Mouse (Mus musculus) intestine, embryonic 14.5 days (tissue): ENCODE results near the gene Mast3. TPM values are rescaled to one million over a fixed set of nuclear protein-coding genes. Genes with fewer than 3 reads are reported as not detected.
"Not testable (repeated sequence)": the region's sequence is repeated elsewhere in the genome, so short reads cannot be mapped to it uniquely, and the experiment has no call there.

Experiments
- ATAC-seq: fragments of 200-750 bp; cut with Nextera tagmentation; replicated peaks from 2 replicates; pipeline ENCODE4 v1.8.0; 2017; ENCODE audit warnings: low read depth, moderate number of reproducible peaks, moderate TSS enrichment, moderate library complexity; ENCODE audit not compliant: low FRiP score, low TSS enrichment
- DNase-seq: peaks from one replicate; pipeline ENCODE4 v3.0.0-alpha.2; 2018; ENCODE audit warnings: low spot score
- H3K27ac ChIP-seq: fragments of 300-500 bp; sonication (generic); 2 replicates; pipeline ENCODE4 v1.5.1; 2014; ENCODE audit warnings: low read depth, mild to moderate bottlenecking, control low read depth
- H3K27me3 ChIP-seq: fragments of 300-500 bp; sonication (generic); replicated peaks from 2 replicates; pipeline ENCODE4 v1.6.1; 2014; ENCODE audit warnings: low read length, control low read depth; ENCODE audit not compliant: control insufficient read depth, insufficient read depth
- H3K36me3 ChIP-seq: fragments of 300-500 bp; sonication (generic); 2 replicates; pipeline ENCODE4 v1.6.1; 2014; ENCODE audit warnings: low read length, control low read depth; ENCODE audit not compliant: control insufficient read depth, insufficient read depth
- H3K4me1 ChIP-seq: fragments of 300-500 bp; sonication (generic); replicated peaks from 2 replicates; pipeline ENCODE4 v1.6.1; 2014; ENCODE audit warnings: low read length, control low read depth, mixed read lengths; ENCODE audit not compliant: control insufficient read depth, insufficient read depth
- H3K4me2 ChIP-seq: fragments of 300-500 bp; sonication (generic); 2 replicates; pipeline ENCODE4 v1.6.1; 2014; ENCODE audit warnings: low read length
- H3K4me3 ChIP-seq: fragments of 300-500 bp; sonication (generic); 2 replicates; pipeline ENCODE4 v1.5.1; 2014; ENCODE audit warnings: low read depth, low read length, control low read depth, mixed read lengths
- H3K9ac ChIP-seq: fragments of 300-500 bp; sonication (generic); 2 replicates; pipeline ENCODE4 v1.6.1; 2014; ENCODE audit warnings: mild to moderate bottlenecking, low read length
- H3K9me3 ChIP-seq: fragments of 300-500 bp; sonication (generic); 2 replicates; pipeline ENCODE4 v1.6.1; 2016; ENCODE audit warnings: low read length, control low read depth; ENCODE audit not compliant: control insufficient read depth
- WGBS: fragments of 180-500 bp; shearing (Covaris S2); extraction: QIAGEN DNeasy Blood & Tissue Kit; methylation state at CpG from one replicate; pipeline ENCODE4 v1.1.7; 2014; 5-methylcytosine and 5-hydroxymethylcytosine counted together
- polyA plus RNA-seq: library from polyadenylated mRNA; unstranded; fragments of >200 nt; fragmentation: Nextera tagmentation; extraction: Ambion mirVana; gene quantifications from 2 replicates; pipeline ENCODE4 v1.2.1, GENCODE M21; 2014

Mast3 gene
- polyA plus RNA-seq, 1 experiment from 2014 or later = 16.7 TPM

DNA sequence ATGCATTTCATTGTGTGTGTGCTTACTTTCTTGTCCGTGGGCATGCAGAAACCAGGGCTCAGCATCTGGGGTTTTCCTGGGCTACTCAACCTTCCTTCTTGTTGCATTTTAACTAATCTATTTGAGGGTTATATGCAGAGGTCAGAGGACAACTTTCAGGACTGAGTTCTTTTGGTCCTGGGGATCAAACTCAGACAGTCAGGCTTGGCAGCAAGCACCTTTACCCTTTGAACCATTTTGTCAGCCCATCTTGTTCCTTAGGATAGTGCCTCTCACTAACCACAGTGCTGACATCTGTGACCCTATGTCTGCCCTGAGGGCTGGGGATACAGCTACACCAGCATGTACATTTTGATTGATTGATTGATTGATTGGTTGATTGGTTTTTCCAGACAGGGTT lies 22.9 kb upstream of the Mast3 start:
- no peak overlapping the region for H3K4me3 ChIP-seq
- no peaks in the 10 kb centered on the region for H3K36me3 ChIP-seq
- no peak overlapping the region for H3K9ac ChIP-seq
- ATAC-seq (no peak), DNase-seq (no peak)
- WGBS = 78% methylated on average over 1 of the region's 1 CpGs
- H3K4me1 ChIP-seq = no peaks in the 10 kb centered on the region
- no peak overlapping the region for H3K4me2 ChIP-seq
- no peaks in the 10 kb centered on the region for H3K27me3 ChIP-seq
- H3K27ac ChIP-seq = no peak overlapping the region
- no peaks in the 10 kb centered on the region for H3K9me3 ChIP-seq

DNA sequence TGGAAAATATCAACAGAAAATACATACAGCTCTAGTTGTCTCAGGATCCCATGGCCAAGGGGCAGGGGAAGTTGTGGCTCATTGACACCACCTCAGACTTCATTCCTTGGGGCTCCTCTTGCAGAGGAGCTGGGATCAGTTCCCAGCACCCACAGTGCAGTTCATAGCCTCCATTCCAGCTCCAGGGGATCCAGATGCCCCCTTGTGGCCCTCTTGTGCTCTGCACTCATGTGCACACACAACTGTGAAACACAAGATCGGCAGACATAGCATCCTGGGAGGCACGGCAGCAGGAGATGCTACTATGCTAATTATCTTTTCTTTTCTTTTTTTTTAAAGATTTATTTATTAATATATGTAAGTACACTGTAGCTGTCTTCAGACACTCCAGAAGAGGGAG lies 22.2 kb upstream of the Mast3 start:
- no peak for DNase-seq
- no peak overlapping the region for H3K4me3 ChIP-seq
- H3K27ac ChIP-seq = no peak overlapping the region
- H3K27me3 ChIP-seq = no peaks in the 10 kb centered on the region
- no peak for ATAC-seq
- 94% methylated on average over 2 of the region's 2 CpGs for WGBS
- H3K9me3 ChIP-seq = no peaks in the 10 kb centered on the region
- no peaks in the 10 kb centered on the region for H3K36me3 ChIP-seq
- H3K9ac ChIP-seq = no peak overlapping the region
- no peak overlapping the region for H3K4me2 ChIP-seq
- H3K4me1 ChIP-seq = no peaks in the 10 kb centered on the region

DNA sequence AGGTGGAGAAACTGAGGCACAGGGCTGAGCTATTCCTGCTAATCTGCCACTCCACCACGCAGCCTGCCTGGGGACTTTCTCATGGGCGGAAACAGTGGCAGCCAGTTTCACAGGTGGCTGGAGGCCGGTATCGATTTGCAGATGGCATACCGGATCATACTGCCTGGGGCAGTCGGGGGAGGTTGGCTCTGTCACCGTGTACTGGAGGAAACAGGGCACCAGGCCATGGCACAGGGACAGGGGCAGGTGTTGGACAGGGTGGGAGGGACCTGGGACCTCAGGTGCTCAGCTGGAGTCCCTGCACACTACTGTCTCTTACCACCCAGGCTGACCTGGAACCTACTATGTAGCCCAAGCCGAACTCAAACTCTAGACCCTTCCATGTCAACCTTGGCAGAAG lies 21.0 kb upstream of the Mast3 start:
- H3K4me3 ChIP-seq = no peak overlapping the region
- no peaks in the 10 kb centered on the region for H3K9me3 ChIP-seq
- ATAC-seq (no peak), DNase-seq (no peak)
- H3K9ac ChIP-seq = no peak overlapping the region
- no peak overlapping the region for H3K27ac ChIP-seq
- no peaks in the 10 kb centered on the region for H3K36me3 ChIP-seq
- 0 out of 2 replicates have a peak, but pooled peaks cover 2% of the 10 kb centered on the region for H3K27me3 ChIP-seq
- H3K4me1 ChIP-seq = no peaks in the 10 kb centered on the region
- H3K4me2 ChIP-seq = no peak overlapping the region
- 85% methylated on average over 8 of the region's 8 CpGs for WGBS

DNA sequence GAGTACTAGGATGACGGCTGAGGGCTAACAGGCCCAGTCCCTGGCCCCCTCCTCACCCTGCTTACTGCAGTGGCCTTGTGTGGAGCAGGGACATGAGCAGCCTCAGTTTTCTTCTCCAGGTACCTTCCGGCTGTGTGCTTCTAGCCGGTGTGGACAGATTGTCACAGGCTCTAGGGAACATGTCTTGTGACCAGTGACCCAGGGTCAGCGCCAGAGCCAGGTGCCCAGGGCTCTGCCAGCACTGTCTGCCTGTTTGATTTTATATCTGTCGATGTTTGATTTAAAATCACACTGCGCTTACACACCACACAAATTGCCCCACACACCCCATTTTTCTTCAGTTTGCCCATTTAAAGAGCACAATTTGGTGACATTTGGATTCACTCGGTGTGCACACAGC lies 18.9 kb upstream of the Mast3 start:
- ATAC-seq = no peak
- 82% methylated on average over 7 of the region's 7 CpGs for WGBS
- no peak overlapping the region for H3K27ac ChIP-seq

DNA sequence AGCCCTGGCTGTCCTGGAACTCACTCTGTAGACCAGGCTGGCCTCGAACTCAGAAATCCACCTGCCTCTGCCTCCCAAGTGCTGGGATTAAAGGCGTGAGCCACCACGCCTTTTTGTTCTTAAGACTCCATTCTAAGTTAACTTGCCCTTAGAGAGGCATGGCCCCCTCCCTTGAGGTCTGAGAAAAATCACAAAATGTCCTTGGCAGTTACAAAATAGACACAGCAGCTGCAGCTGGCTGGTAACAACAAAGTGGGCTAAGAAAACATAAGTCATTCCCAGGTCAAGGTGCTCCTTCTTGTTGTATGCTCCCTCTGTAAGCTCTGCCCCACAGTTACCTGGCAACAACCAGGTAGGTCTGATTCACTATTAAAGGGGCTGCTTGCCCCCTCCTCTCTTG lies 17.7 kb upstream of the Mast3 start:
- H3K4me2 ChIP-seq, H3K27ac ChIP-seq, H3K4me1 ChIP-seq, DNase-seq, H3K4me3 ChIP-seq, H3K27me3 ChIP-seq, H3K36me3 ChIP-seq, H3K9me3 ChIP-seq, H3K9ac ChIP-seq, ATAC-seq: not testable (repeated sequence)
- WGBS = 86% methylated on average over 3 of the region's 3 CpGs

More for the DNA sequence above, 18.9 kb upstream of the Mast3 start:
- Histone ChIP-seq H3K4me1 (0 out of 2 replicates have a peak, but pooled peaks cover 4% of the 10 kb centered on the region), H3K9me3 (no peaks in the 10 kb centered on the region), H3K36me3 (no peaks in the 10 kb centered on the region), H3K27me3 (0 out of 2 replicates have a peak, but pooled peaks cover 6% of the 10 kb centered on the region), H3K4me3 (no peak overlapping the region), H3K4me2 (no peak overlapping the region), H3K9ac (no peak overlapping the region)
- no peak for DNase-seq

DNA sequence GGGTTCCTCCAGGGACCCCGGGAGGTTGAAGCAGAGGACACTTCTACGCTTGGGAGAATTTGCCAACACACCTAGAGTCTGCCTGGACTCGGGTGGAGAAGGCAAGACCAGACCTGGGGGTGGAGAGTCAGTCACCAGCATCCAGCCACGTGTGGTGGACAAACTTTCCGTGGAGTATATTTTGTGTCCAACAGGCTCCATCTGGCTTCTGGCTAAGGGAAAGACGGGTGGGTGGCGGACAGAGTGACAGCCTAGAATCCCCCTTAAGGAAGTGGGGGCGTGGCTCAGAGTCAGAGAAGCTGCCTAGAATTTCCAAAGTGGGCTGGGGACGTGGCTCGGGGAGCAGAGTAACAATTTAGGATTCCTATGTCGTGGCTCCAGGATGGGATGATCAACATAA lies 17.1 kb upstream of the Mast3 start:
- Histone ChIP-seq H3K4me1 (0 out of 2 replicates have a peak, but pooled peaks cover 4% of the 10 kb centered on the region), H3K9ac (no peak overlapping the region), H3K4me2 (no peak overlapping the region), H3K27me3 (peaks cover 13% of the 10 kb centered on the region; the same call in 1 of the 2 replicates), H3K9me3 (no peaks in the 10 kb centered on the region), H3K4me3 (no peak overlapping the region), H3K36me3 (no peaks in the 10 kb centered on the region), H3K27ac (no peak overlapping the region)
- ATAC-seq (0 out of 2 replicates have a peak, but pooled peaks have one; percentile 19), DNase-seq (no peak)
- 46% methylated on average over 11 of the region's 11 CpGs for WGBS

DNA sequence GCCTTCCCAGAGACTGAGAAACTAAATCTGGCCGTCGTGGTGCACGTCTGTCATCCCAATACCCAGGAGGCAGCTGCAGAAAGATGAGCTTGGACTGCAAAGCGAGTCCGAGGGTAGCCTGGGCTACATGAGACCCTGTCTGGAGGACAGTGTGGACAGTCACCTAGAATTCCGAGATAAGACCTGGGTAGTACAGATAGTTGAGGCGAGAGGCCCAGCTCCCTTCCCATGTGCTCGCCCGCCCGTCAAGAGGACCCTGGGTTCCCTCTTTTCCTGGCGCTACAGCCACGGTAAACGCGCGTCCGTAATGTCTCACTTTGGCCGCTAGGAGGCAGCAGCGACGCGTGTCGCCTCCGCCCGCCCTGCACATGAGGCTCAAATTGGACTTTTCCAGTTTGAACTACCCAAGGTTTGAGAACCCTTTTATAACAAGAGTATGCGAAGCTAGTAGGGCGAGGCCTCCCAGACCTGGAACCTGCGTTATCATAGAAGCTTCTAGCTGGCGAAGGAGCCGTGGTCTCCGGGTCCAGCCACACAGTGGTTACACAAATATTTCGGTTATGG lies 16.6 kb upstream of the Mast3 start:
- H3K9me3 ChIP-seq = no peaks in the 10 kb centered on the region
- H3K27ac ChIP-seq = no peak overlapping the region
- ATAC-seq (peak; percentile 10; the same call in 1 of the 2 replicates), DNase-seq (peak; percentile 85)
- no peaks in the 10 kb centered on the region for H3K36me3 ChIP-seq
- H3K4me3 ChIP-seq = no peak overlapping the region
- H3K9ac ChIP-seq = no peak overlapping the region
- H3K4me2 ChIP-seq = no peak overlapping the region
- H3K27me3 ChIP-seq = peaks cover 18% of the 10 kb centered on the region; the same call in 1 of the 2 replicates
- 0 out of 2 replicates have a peak, but pooled peaks cover 4% of the 10 kb centered on the region for H3K4me1 ChIP-seq
- 17% methylated on average over 30 of the region's 30 CpGs for WGBS

DNA sequence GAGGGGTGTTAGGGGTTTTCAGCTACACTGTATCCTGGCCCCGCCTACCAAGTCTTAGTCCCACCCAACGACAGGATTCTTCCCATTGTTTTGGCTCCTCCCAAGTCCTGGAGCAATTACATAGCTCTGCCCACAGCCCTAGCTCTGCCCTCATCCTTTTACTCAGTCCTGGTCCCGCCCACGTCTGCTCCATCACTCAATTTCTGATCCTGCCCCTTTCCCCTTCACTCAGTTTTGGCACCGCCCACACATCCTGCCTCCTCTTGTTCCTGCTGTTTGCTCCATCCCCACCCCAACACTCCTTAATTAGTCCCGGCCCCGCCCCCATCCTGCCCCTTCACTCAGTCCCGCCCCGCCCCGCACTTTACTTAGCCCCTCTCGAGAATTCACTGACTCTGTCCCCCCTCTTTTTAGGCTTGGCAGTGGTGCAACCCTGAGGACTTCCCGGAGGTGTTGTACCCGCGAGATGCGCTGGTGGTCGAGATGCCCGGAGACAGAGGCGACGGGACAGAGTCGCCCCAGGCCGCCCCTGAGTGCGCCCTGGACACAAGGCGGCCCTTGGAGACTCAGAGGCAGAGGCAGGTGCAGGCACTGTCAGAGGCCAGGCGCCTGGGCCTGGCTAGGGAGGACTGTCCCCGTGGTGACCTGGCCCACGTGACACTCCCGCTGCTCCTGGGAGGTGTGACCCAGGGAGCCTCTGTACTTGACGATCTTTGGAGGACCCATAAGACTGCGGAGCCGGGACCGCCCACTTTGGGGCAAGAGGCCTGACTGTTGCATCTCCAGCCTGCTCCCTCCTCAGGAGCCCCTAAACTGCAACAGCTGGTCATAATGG lies 15.5 kb upstream of the Mast3 start:
- H3K4me1 ChIP-seq = 0 out of 2 replicates have a peak, but pooled peaks cover 4% of the 10 kb centered on the region
- peak overlapping the region; percentile 22; the same call in 1 of the 2 replicates for H3K4me2 ChIP-seq
- H3K27me3 ChIP-seq = peaks cover 27% of the 10 kb centered on the region
- no peak overlapping the region for H3K4me3 ChIP-seq
- DNase-seq (peak; percentile 65), ATAC-seq (peak; percentile 73)
- H3K27ac ChIP-seq = no peak overlapping the region
- no peak overlapping the region for H3K9ac ChIP-seq
- 2% methylated on average over 31 of the region's 31 CpGs for WGBS
- H3K36me3 ChIP-seq = no peaks in the 10 kb centered on the region
- H3K9me3 ChIP-seq = no peaks in the 10 kb centered on the region
